ENCODE assay signal across 14 mouse cellular contexts in the genomic region with DNA sequence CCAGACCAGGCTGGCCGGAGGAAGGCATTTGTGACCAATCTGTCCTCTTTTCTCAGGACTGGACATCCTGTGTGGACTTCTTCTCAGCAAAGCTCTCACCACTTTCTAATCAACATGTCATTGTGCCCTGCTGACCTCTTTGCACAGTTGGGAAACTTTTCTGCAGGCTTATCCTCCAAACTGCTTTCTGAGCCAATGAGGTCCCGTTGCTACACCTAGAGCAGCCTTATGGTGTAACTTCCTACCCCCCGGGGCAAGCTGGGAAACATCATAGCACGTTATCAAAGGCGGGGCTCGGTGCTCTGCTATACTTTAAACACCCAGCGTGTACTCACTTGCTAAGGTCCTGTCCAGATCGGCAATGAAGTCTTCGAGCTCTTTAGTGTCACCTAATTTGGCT. TPM values are rescaled to one million over a fixed set of nuclear protein-coding genes. Genes with fewer than 3 reads are reported as not detected.
DNase-seq lines count a peak whose midpoint lies in the region; ATAC-seq and TF ChIP-seq lines count a peak whose summit lies in the region.
"Had no signal": no experiment of that assay in that cellular context is flagged by ENCODE, and none has a peak within 500 bp of the region (broad histone marks: within the 10 kb centered on the region; RNA-seq: fewer than 3 reads in every experiment).

No protein-coding gene starts in this region.

- WGBS in heart, embryonic 13.5 days: 17% methylated on average over 9 of the region's 9 CpGs
- 60% methylated on average over 9 of the region's 9 CpGs for WGBS in neural tube, embryonic 13.5 days
- 47% methylated on average over 9 of the region's 9 CpGs for WGBS in neural tube, embryonic 15.5 days
- WGBS in midbrain, postnatal 0 days: 40% methylated on average over 9 of the region's 9 CpGs

- no peaks in the 10 kb centered on the region for H3K27me3 ChIP-seq in heart, embryonic 13.5 days (replicated peaks)
- peaks cover 3% of the 10 kb centered on the region; the same call in 1 of the 2 replicates for H3K27me3 ChIP-seq in neural tube, embryonic 13.5 days
- 0 out of 2 replicates have a peak, but pooled peaks cover 3% of the 10 kb centered on the region for H3K27me3 ChIP-seq in neural tube, embryonic 15.5 days (replicated peaks)
- no peaks in the 10 kb centered on the region for H3K27me3 ChIP-seq in midbrain, postnatal 0 days (ENCODE audit: insufficient read depth, low read length)
- H3K27me3 ChIP-seq: intestine, embryonic 15.5 days; stomach, embryonic 15.5 days had no signal

- TF ChIP-seq CTCF in midbrain, postnatal 0 days (IDR thresholded peaks at IDR 0.05): no peak

- H3K36me3 ChIP-seq in heart, embryonic 13.5 days: no peaks in the 10 kb centered on the region
- no peaks in the 10 kb centered on the region for H3K36me3 ChIP-seq in neural tube, embryonic 13.5 days
- no peaks in the 10 kb centered on the region for H3K36me3 ChIP-seq in neural tube, embryonic 15.5 days
- H3K36me3 ChIP-seq in midbrain, postnatal 0 days (ENCODE audit: insufficient read depth, low read length): no peaks in the 10 kb centered on the region
- H3K36me3 ChIP-seq: intestine, embryonic 15.5 days; stomach, embryonic 15.5 days had no signal

- no peak for ATAC-seq in heart, embryonic 13.5 days (ENCODE audit: extremely low read depth, insufficient number of reproducible peaks, low FRiP score, low TSS enrichment)
- no peak for ATAC-seq in neural tube, embryonic 13.5 days (ENCODE audit: low read depth)
- ATAC-seq in neural tube, embryonic 15.5 days (ENCODE audit: low FRiP score): no peak
- no peak for ATAC-seq in midbrain, postnatal 0 days (ENCODE audit: low FRiP score)
- ATAC-seq: intestine, embryonic 15.5 days had no signal

- no peak overlapping the region for H3K4me3 ChIP-seq in heart, embryonic 13.5 days
- H3K4me3 ChIP-seq in neural tube, embryonic 13.5 days: no peak overlapping the region
- H3K4me3 ChIP-seq in neural tube, embryonic 15.5 days (replicated peaks): no peak overlapping the region
- no peak overlapping the region for H3K4me3 ChIP-seq in midbrain, postnatal 0 days (ENCODE audit: low read depth, low read length)
- H3K4me3 ChIP-seq: intestine, embryonic 15.5 days; stomach, embryonic 15.5 days had no signal

- H3K27ac ChIP-seq in heart, embryonic 13.5 days (replicated peaks): no peak overlapping the region
- H3K27ac ChIP-seq in neural tube, embryonic 13.5 days (replicated peaks): peak overlapping the region; percentile 33; the same call in 1 of the 2 replicates
- H3K27ac ChIP-seq in neural tube, embryonic 15.5 days (replicated peaks): no peak overlapping the region
- H3K27ac ChIP-seq in midbrain, postnatal 0 days (ENCODE audit: low read depth, low read length): peak overlapping the region; percentile 18; the same call in 1 of the 2 replicates
- H3K27ac ChIP-seq: stomach, embryonic 15.5 days had no signal

- peaks cover 38% of the 10 kb centered on the region for H3K4me1 ChIP-seq in heart, embryonic 13.5 days
- peaks cover 28% of the 10 kb centered on the region for H3K4me1 ChIP-seq in neural tube, embryonic 13.5 days (replicated peaks)
- H3K4me1 ChIP-seq in neural tube, embryonic 15.5 days: peaks cover 25% of the 10 kb centered on the region
- H3K4me1 ChIP-seq in midbrain, postnatal 0 days (ENCODE audit: insufficient read depth, low read length): peaks cover 9% of the 10 kb centered on the region

- H3K9me3 ChIP-seq in heart, embryonic 13.5 days: no peaks in the 10 kb centered on the region
- no peaks in the 10 kb centered on the region for H3K9me3 ChIP-seq in neural tube, embryonic 13.5 days
- H3K9me3 ChIP-seq in neural tube, embryonic 15.5 days (replicated peaks): no peaks in the 10 kb centered on the region
- H3K9me3 ChIP-seq in midbrain, postnatal 0 days (ENCODE audit: low read length): no peaks in the 10 kb centered on the region
- H3K9me3 ChIP-seq: intestine, embryonic 15.5 days; stomach, embryonic 15.5 days had no signal

- no peak overlapping the region for H3K9ac ChIP-seq in heart, embryonic 13.5 days
- H3K9ac ChIP-seq in neural tube, embryonic 13.5 days: no peak overlapping the region
- H3K9ac ChIP-seq in neural tube, embryonic 15.5 days (replicated peaks): no peak overlapping the region
- H3K9ac ChIP-seq in midbrain, postnatal 0 days (replicated peaks; ENCODE audit: low read length, poor library complexity, severe bottlenecking): no peak overlapping the region
- H3K9ac ChIP-seq: intestine, embryonic 15.5 days; stomach, embryonic 15.5 days had no signal

- peak overlapping the region; percentile 39 for H3K4me2 ChIP-seq in heart, embryonic 13.5 days
- H3K4me2 ChIP-seq in neural tube, embryonic 13.5 days: no peak overlapping the region
- H3K4me2 ChIP-seq in neural tube, embryonic 15.5 days: no peak overlapping the region
- H3K4me2 ChIP-seq in midbrain, postnatal 0 days (ENCODE audit: low read depth, low read length, poor library complexity, severe bottlenecking): no peak overlapping the region
- H3K4me2 ChIP-seq: intestine, embryonic 15.5 days; stomach, embryonic 15.5 days had no signal

- DNase-seq in heart, postnatal 4 days: no peak
- DNase-seq in induced T-regulatory cell, adult 2 months (ENCODE audit: low read depth): peak; percentile 47
- DNase-seq in midbrain, postnatal 0 days (ENCODE audit: low spot score): no peak
- DNase-seq in urinary bladder, adult 18-20 months (ENCODE audit: low spot score in 2 of 2): no peak
- no peak for DNase-seq in frontal cortex, postnatal 25 days (ENCODE audit: low spot score in 2 of 2)
- DNase-seq: kidney, postnatal 25 days; right cerebral cortex, postnatal 14 days had no signal

RNA-seq across cellular contexts. Expression of gene Rgcc, which starts 11.5 kb away (rescaled TPM):
- 12.6 and 22.5 TPM in 2 replicates for polyA plus RNA-seq in heart, embryonic 13.5 days (2015; fragmentation: Nextera tagmentation; extraction: Ambion mirVana)
- 10 to 100 TPM; 26.6 to 29.1 TPM for total RNA-seq in heart, postnatal 4 days (2021)
- 67.4 and 72.9 TPM in 2 replicates for polyA plus RNA-seq in neural tube, embryonic 13.5 days (2015; fragmentation: Nextera tagmentation; extraction: Ambion mirVana)
- 36.1 and 89.6 TPM in 2 replicates for polyA plus RNA-seq in neural tube, embryonic 15.5 days (2015; fragmentation: Nextera tagmentation; extraction: Ambion mirVana)
- 34.2 and 64.3 TPM in 2 replicates for total RNA-seq in midbrain, postnatal 0 days (2014; rRNA removed)
- polyA plus RNA-seq in midbrain, postnatal 0 days (2015; fragmentation: Nextera tagmentation; extraction: Ambion mirVana): 29.9 and 40.6 TPM in 2 replicates

RNA-seq across cellular contexts. Expression of gene Zfp957, which starts 42.7 kb away (rescaled TPM):
- polyA plus RNA-seq in heart, embryonic 13.5 days (2015; fragmentation: Nextera tagmentation; extraction: Ambion mirVana): not detected in 2 replicates
- total RNA-seq in heart, postnatal 4 days (2021): not detected
- not detected in 2 replicates for polyA plus RNA-seq in neural tube, embryonic 13.5 days (2015; fragmentation: Nextera tagmentation; extraction: Ambion mirVana)
- polyA plus RNA-seq in neural tube, embryonic 15.5 days (2015; fragmentation: Nextera tagmentation; extraction: Ambion mirVana): not detected in 2 replicates
- total RNA-seq in midbrain, postnatal 0 days (2014; rRNA removed): not detected in 2 replicates
- 0.07 TPM in 1 of 2 replicates, not detected in the other for polyA plus RNA-seq in midbrain, postnatal 0 days (2015; fragmentation: Nextera tagmentation; extraction: Ambion mirVana)
- total RNA-seq: left cerebral cortex, postnatal 14 days had no signal
- polyA plus RNA-seq: intestine, embryonic 15.5 days; neural tube, embryonic 11.5 days; stomach, embryonic 15.5 days had no signal

Comparison
In these comparisons a context has a peak if more than half of its experiments do, and no peak if none do; other contexts are left out.
1. H3K27ac ChIP-seq: peak in neural tube, embryonic 13.5 days (single experiment) and midbrain, postnatal 0 days (single experiment); none in heart, embryonic 13.5 days (single experiment) and neural tube, embryonic 15.5 days (single experiment).